Mouse (Mus musculus): ENCODE results near the gene Slc45a2. TPM values are rescaled to one million over a fixed set of nuclear protein-coding genes. Genes with fewer than 3 reads are reported as not detected.

Gene Slc45a2
- total and polyA plus RNA-seq, 3 experiments, result not detected

DNA sequence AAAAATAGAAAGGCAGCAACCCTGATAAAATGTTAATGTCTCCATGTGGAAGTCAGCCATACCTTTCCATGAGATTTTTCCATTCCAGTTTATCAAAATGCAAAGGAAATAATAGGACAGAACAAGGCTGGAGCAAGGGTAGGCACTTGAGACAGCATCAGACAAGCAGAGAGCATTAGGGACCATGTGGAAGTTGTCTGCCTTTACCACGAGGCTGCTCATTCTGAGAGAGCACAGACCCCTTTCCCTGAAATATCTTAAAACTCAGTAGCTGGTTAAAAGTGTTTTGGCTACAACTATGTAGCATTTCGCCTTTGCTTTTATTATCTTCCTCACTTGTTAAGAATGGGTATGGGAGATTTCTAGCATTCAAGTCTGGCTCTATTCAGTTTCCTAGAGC is 19.8 kb upstream of the Slc45a2 start:
- Histone ChIP-seq H3K9me3 (replicated peaks; ENCODE audit: low read length) (no peaks in the 10 kb centered on the region), H3K4me2 (ENCODE audit: insufficient read depth, low read depth, poor library complexity, severe bottlenecking) (peak overlapping the region; percentile 35), H3K27me3 (replicated peaks) (no peaks in the 10 kb centered on the region), H3K4me3 (replicated peaks in 1 of 3; ENCODE audit: low read depth in 2 of 3, low read length in 2 of 3, poor library complexity in 1 of 3) (peak overlapping the region; percentile 71 to 79 (median 73)), H3K9ac (ENCODE audit: insufficient read depth, low read depth) (peak overlapping the region; percentile 82), H3K36me3 (replicated peaks in 1 of 2; ENCODE audit: control insufficient read depth in 1 of 2, insufficient read depth in 1 of 2, low read length in 1 of 2) (peaks cover 4 to 19% of the 10 kb centered on the region in 2 experiments), H3K4me1 (ENCODE audit: control insufficient read depth in 1 of 2, insufficient read depth in 2 of 2) (peaks cover 0 to 18% of the 10 kb centered on the region in 2 experiments; a peak in 2 of 4 replicates), H3K79me2 (replicated peaks; ENCODE audit: control insufficient read depth, extremely low read depth, insufficient read depth, poor library complexity, severe bottlenecking) (no peaks in the 10 kb centered on the region), H3K27ac (ENCODE audit: insufficient read depth, low read depth) (no peak overlapping the region)
- in situ Hi-C loops (cut with MboI; ENCODE audit: low pct_ligation_motif_present, low pct_unique_long_range_greater_than_20kb, low sequenced_read_pairs), result no loop called here
- DNase-seq (ENCODE audit: extremely low read depth), result peak; percentile 18
- TF ChIP-seq KAT2A (IDR thresholded peaks at IDR 0.05; ENCODE audit: insufficient replicate concordance, low read length) (no peak), PAX5 (IDR thresholded peaks at IDR 0.05; ENCODE audit: low read length) (no peak), MYC (IDR thresholded peaks at IDR 0.05; ENCODE audit: low read depth, low read length) (peak; percentile 78), SMC3 (IDR thresholded peaks at IDR 0.05; ENCODE audit: low read depth, low read length) (no peak), ETS1 (conservative IDR thresholded peaks at IDR 0.05; ENCODE audit: low read depth, low read length) (no peak), MAX (IDR thresholded peaks at IDR 0.05; ENCODE audit: low read length) (peak; percentile 81)
- dilution Hi-C loops (cut with MboI; ENCODE audit: extremely low pct_ligation_motif_present, extremely low pct_unique_long_range_greater_than_20kb, low sequenced_read_pairs), result no loop called here

DNA sequence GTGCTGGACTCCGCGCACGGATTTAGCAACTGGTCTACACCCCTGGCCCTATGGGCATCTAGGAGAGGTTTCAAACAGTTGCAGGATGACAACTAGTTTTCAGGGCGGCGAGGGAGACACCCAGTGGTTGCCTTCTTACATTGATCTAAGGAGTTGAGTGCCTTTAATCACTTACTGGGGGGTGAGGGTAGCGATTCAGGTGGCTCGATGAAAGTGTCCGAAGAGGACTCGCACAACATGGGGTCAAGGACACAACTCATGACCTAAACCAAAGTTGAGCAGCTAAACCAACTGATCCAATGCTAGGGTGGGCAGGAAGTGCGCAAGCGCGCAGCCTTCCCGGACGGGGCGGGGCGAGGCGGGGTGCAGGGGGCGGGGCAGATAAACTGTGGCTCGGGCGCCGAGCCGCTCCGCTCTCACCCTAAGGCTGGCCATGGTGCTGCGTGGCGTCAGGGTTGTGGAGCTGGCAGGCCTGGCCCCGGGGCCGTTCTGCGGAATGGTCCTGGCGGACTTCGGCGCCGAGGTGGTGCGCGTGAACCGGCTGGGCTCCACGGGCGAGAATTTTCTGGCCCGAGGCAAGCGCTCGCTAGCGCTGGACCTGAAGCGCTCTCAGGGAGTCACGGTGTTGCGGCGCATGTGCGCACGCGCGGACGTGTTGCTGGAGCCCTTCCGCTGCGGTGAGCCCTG is 19.0 kb upstream of the Slc45a2 start, which contains the start of gene Amacr:
Gene Amacr, plus strand, starts transcription at position 380 of the 687 bp plus-strand sequence.
- peaks cover 7 to 27% of the 10 kb centered on the region in 2 experiments for H3K36me3 ChIP-seq (replicated peaks in 1 of 2; ENCODE audit: control insufficient read depth in 1 of 2, insufficient read depth in 1 of 2, low read length in 1 of 2)
- TF ChIP-seq CHD2 (IDR thresholded peaks at IDR 0.05; ENCODE audit: low read length), result peak; percentile 52; the same call in 1 of the 2 replicates
- TF ChIP-seq BHLHE40 (IDR thresholded peaks at IDR 0.05; ENCODE audit: low read depth, low read length), result peak; percentile 70
- TF ChIP-seq SIN3A (IDR thresholded peaks at IDR 0.05; ENCODE audit: low read length), result peak; percentile 57
- TF ChIP-seq NELFE (IDR thresholded peaks at IDR 0.05; ENCODE audit: low read depth, low read length), result peak; percentile 98
- TF ChIP-seq IRF4 (IDR thresholded peaks at IDR 0.05; ENCODE audit: low read depth, low read length), result peak; percentile 39; the same call in 1 of the 2 replicates
- TF ChIP-seq RAD21 (IDR thresholded peaks at IDR 0.05; ENCODE audit: low read depth, low read length), result peak; percentile 32
- TF ChIP-seq CTCF (conservative IDR thresholded peaks at IDR 0.05 in 1 of 2, IDR thresholded peaks at IDR 0.05 in 1 of 2; ENCODE audit: low read depth in 2 of 2, low read length in 2 of 2), result peak in 1 of 2 experiments; percentile 62; a peak in 2 of 4 replicates
- TF ChIP-seq MAZ (IDR thresholded peaks at IDR 0.05; ENCODE audit: low read depth, low read length), result no peak
- TF ChIP-seq MXI1 (IDR thresholded peaks at IDR 0.05; ENCODE audit: low read depth, low read length), result peak; percentile 69
- TF ChIP-seq ETS1 (conservative IDR thresholded peaks at IDR 0.05; ENCODE audit: low read depth, low read length), result no peak; the same call in 1 of the 2 replicates
- TF ChIP-seq POLR2AphosphoS2 (IDR thresholded peaks at IDR 0.05; ENCODE audit: low read depth, low read length), result peak; percentile 93; the same call in 1 of the 2 replicates
- TF ChIP-seq CHD1 (IDR thresholded peaks at IDR 0.05; ENCODE audit: low read depth, low read length), result no peak
- no peak for TF ChIP-seq KAT2A (IDR thresholded peaks at IDR 0.05; ENCODE audit: insufficient replicate concordance, low read length)
- TF ChIP-seq NRF1 (IDR thresholded peaks at IDR 0.05; ENCODE audit: low read depth, low read length), result peak; percentile 81
- TF ChIP-seq E2F4 (IDR thresholded peaks at IDR 0.05; ENCODE audit: insufficient replicate concordance, low read depth, low read length), result 0 out of 2 replicates have a peak, but pooled peaks have one; percentile 46
- no peak; the same call in 1 of the 2 replicates for TF ChIP-seq HCFC1 (IDR thresholded peaks at IDR 0.05; ENCODE audit: low read depth, low read length)
- peak; percentile 77 for TF ChIP-seq TCF12 (IDR thresholded peaks at IDR 0.05; ENCODE audit: low read depth, low read length)
- peak; percentile 41; the same call in 1 of the 2 replicates for TF ChIP-seq MAX (IDR thresholded peaks at IDR 0.05; ENCODE audit: low read length)
- TF ChIP-seq MEF2A (IDR thresholded peaks at IDR 0.05; ENCODE audit: borderline replicate concordance, low read depth, low read length), result peak; percentile 33; the same call in 1 of the 2 replicates
- TF ChIP-seq POLR2A (IDR thresholded peaks at IDR 0.05; ENCODE audit: low read depth, low read length), result peak; percentile 98
- peak; percentile 46 for TF ChIP-seq SMC3 (IDR thresholded peaks at IDR 0.05; ENCODE audit: low read depth, low read length)
- 0 out of 2 replicates have a peak, but pooled peaks have one; percentile 36 for TF ChIP-seq UBTF (IDR thresholded peaks at IDR 0.05; ENCODE audit: low read depth, low read length)
- no peak for TF ChIP-seq RCOR1 (conservative IDR thresholded peaks at IDR 0.05; ENCODE audit: low read depth, low read length)
- TF ChIP-seq ELF1 (IDR thresholded peaks at IDR 0.05; ENCODE audit: low read depth, low read length), result peak; percentile 56; the same call in 1 of the 2 replicates
- peak; percentile 78 for TF ChIP-seq TBP (conservative IDR thresholded peaks at IDR 0.05; ENCODE audit: low read depth, low read length)
- peak; percentile 95 for TF ChIP-seq ZMIZ1 (IDR thresholded peaks at IDR 0.05; ENCODE audit: low read depth, low read length)
- peak within 1 kb of the TSS; percentile 81 for H3K27ac ChIP-seq (ENCODE audit: insufficient read depth, low read depth)
- dilution Hi-C loops (cut with MboI; ENCODE audit: extremely low pct_ligation_motif_present, extremely low pct_unique_long_range_greater_than_20kb, low sequenced_read_pairs) (no loop called here), in situ Hi-C loops (cut with MboI; ENCODE audit: low pct_ligation_motif_present, low pct_unique_long_range_greater_than_20kb, low sequenced_read_pairs) (no loop called here)
- DNase-seq (ENCODE audit: extremely low read depth), result peak; percentile 89
- no peaks in the 10 kb centered on the region for H3K79me2 ChIP-seq (replicated peaks; ENCODE audit: control insufficient read depth, extremely low read depth, insufficient read depth, poor library complexity, severe bottlenecking)
- peak within 1 kb of the TSS; percentile 72 for H3K4me2 ChIP-seq (ENCODE audit: insufficient read depth, low read depth, poor library complexity, severe bottlenecking)
- H3K27me3 ChIP-seq (replicated peaks), result no peaks in the 10 kb centered on the region
- peaks cover 0 to 18% of the 10 kb centered on the region in 2 experiments; a peak in 2 of 4 replicates for H3K4me1 ChIP-seq (ENCODE audit: control insufficient read depth in 1 of 2, insufficient read depth in 2 of 2)
- H3K4me3 ChIP-seq (replicated peaks in 1 of 3; ENCODE audit: low read depth in 2 of 3, low read length in 2 of 3, poor library complexity in 1 of 3), result peak within 1 kb of the TSS; percentile 71 to 93 (median 73)
- H3K9ac ChIP-seq (ENCODE audit: insufficient read depth, low read depth), result peak within 1 kb of the TSS; percentile 82
- H3K9me3 ChIP-seq (replicated peaks; ENCODE audit: low read length), result no peaks in the 10 kb centered on the region

All from CH12.LX (cell line).